Mouse (Mus musculus) kidney, adult 2 months (tissue): Measurements from ENCODE around the gene Rpl13a. TPM values are rescaled to one million over a fixed set of nuclear protein-coding genes. Genes with fewer than 3 reads are reported as not detected.

ENCODE experiments used
- DNase-seq: peaks from one replicate; pipeline ENCODE4 v3.0.0; 2021
- H3K27ac ChIP-seq: fragments of 200-500 bp; 2 replicates; pipeline ENCODE4 v1.5.1; 2012; ENCODE audit warnings: low read depth, low read length, control low read depth, inconsistent platforms; ENCODE audit not compliant: insufficient read depth
- H3K27me3 ChIP-seq: fragments of 200-500 bp; replicated peaks from 2 replicates; pipeline ENCODE4 v1.6.1; 2012; ENCODE audit warnings: mild to moderate bottlenecking, moderate library complexity, low read length, inconsistent platforms; ENCODE audit not compliant: control insufficient read depth, insufficient read depth
- H3K36me3 ChIP-seq: fragments of 200-500 bp; 2 replicates; pipeline ENCODE4 v1.6.1; 2012; ENCODE audit warnings: mild to moderate bottlenecking, moderate library complexity, low read length, inconsistent platforms; ENCODE audit not compliant: control insufficient read depth, insufficient read depth
- H3K4me1 ChIP-seq: fragments of 200-500 bp; 2 replicates; pipeline ENCODE4 v1.6.1; 2011; ENCODE audit warnings: low read length; ENCODE audit not compliant: control insufficient read depth, insufficient read depth
- H3K4me3 ChIP-seq: fragments of 200-500 bp; 2 replicates; pipeline ENCODE4 v1.5.1; 2011; ENCODE audit warnings: mild to moderate bottlenecking, low read depth, low read length, control low read depth; ENCODE audit not compliant: insufficient read depth
- CTCF ChIP-seq: fragments of 200-500 bp; conservative IDR thresholded peaks from 2 replicates; pipeline ENCODE4 v1.5.1; 2011; ENCODE audit warnings: low read depth, mild to moderate bottlenecking, control low read depth, low read length, moderate library complexity, mixed read lengths; ENCODE audit not compliant: insufficient read depth, insufficient read length
- POLR2A ChIP-seq: fragments of 200-500 bp; IDR thresholded peaks from one replicate; pipeline ENCODE4 v1.6.1; 2011; ENCODE audit warnings: low read depth, low read length, control low read depth
- WGBS: fragments of 180-500 bp; shearing (Covaris S2); methylation state at CpG from one replicate; pipeline ENCODE4 v1.1.7; 2018; 5-methylcytosine and 5-hydroxymethylcytosine counted together
- polyA plus RNA-seq: library from polyadenylated mRNA; depleted of rRNA; stranded (reverse); fragments of >200 nt; gene quantifications from 2 replicates; pipeline ENCODE4 v1.2.3, GENCODE M21; 2012; rRNA removed

Gene Rpl13a
- polyA plus RNA-seq, 1 experiment, result 1,360 TPM

GRCm38 (mm10) chr7:45077829-45078228 lies 50.7 kb downstream of the Rpl13a start:
- Histone ChIP-seq H3K36me3 (no peaks in the 10 kb centered on the region), H3K27me3 (no peaks in the 10 kb centered on the region), H3K27ac (no peak overlapping the region), H3K4me1 (no peaks in the 10 kb centered on the region; the same call in 1 of the 2 replicates), H3K4me3 (no peak overlapping the region)
- 83% methylated on average over 2 of the region's 2 CpGs for WGBS
- DNase-seq, result no peak
- no peak for TF ChIP-seq POLR2A
- no peak for TF ChIP-seq CTCF

GRCm38 (mm10) chr7:45077322-45077721 lies 51.2 kb downstream of the Rpl13a start:
- no peak for TF ChIP-seq POLR2A
- TF ChIP-seq CTCF, result no peak
- H3K4me3 ChIP-seq, result no peak overlapping the region
- no peak for DNase-seq
- H3K27ac ChIP-seq, result no peak overlapping the region
- no peaks in the 10 kb centered on the region for H3K27me3 ChIP-seq
- H3K36me3 ChIP-seq, result no peaks in the 10 kb centered on the region
- H3K4me1 ChIP-seq, result no peaks in the 10 kb centered on the region
- WGBS, result 91% methylated on average over 14 of the region's 14 CpGs

DNA sequence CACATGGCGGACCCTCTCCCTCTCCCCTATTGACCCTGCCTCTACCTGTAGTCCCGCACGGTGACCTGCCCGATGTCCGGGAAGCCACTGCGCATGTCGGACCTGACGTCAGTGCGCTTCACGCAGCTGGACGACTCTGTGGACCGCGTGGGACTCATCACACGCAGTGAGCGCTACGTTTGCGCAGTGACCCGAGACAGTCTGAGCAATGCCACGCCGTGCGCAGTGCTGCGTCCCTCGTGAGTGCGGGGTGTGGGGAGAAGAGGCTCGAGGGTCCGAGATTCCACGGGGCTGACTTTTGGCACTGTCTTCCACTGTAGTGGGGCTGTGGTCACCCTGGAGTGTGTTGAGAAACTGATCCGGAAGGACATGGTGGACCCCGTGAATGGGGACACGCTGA lies 52.1 kb downstream of the Rpl13a start:
- Histone ChIP-seq H3K4me1 (no peaks in the 10 kb centered on the region), H3K4me3 (no peak overlapping the region), H3K27me3 (no peaks in the 10 kb centered on the region), H3K36me3 (no peaks in the 10 kb centered on the region), H3K27ac (no peak overlapping the region)
- DNase-seq, result no peak
- no peak for TF ChIP-seq CTCF
- no peak for TF ChIP-seq POLR2A
- WGBS, result 92% methylated on average over 30 of the region's 30 CpGs

Other genes starting within 250 kb of the Rpl13a start
- 164 and 181 TPM in 2 replicates for gene Med25, start 236.0 kb downstream of the Rpl13a start, polyA plus RNA-seq
- 59.2 and 70.9 TPM in 2 replicates for gene Fuz, start 232.7 kb downstream of the Rpl13a start, polyA plus RNA-seq
- gene Ap2a1, start 199.3 kb downstream of the Rpl13a start, polyA plus RNA-seq, result 58.0 and 70.6 TPM in 2 replicates
- gene Tsks, start 185.6 kb downstream of the Rpl13a start, polyA plus RNA-seq, result 0.11 and 0.65 TPM in 2 replicates
- 5.6 and 8.5 TPM in 2 replicates for gene Cpt1c, start 153.9 kb downstream of the Rpl13a start, polyA plus RNA-seq
- 89.9 and 95.4 TPM in 2 replicates for gene Prmt1, start 142.2 kb downstream of the Rpl13a start, polyA plus RNA-seq
- gene Irf3, start 131.1 kb downstream of the Rpl13a start, polyA plus RNA-seq, result 105 and 107 TPM in 2 replicates
- gene Bcl2l12, start 130.0 kb downstream of the Rpl13a start, polyA plus RNA-seq, result 20.0 and 21.4 TPM in 2 replicates
- gene Scaf1, start 112.4 kb downstream of the Rpl13a start, polyA plus RNA-seq, result 38.8 and 41.1 TPM in 2 replicates
- gene Rras, start 110.8 kb downstream of the Rpl13a start, polyA plus RNA-seq, result 82.3 and 84.1 TPM in 2 replicates
- gene Prr12, start 75.9 kb downstream of the Rpl13a start, polyA plus RNA-seq, result 7.1 and 9.1 TPM in 2 replicates
- 60.4 and 67.6 TPM in 2 replicates for gene Nosip, start 66.3 kb downstream of the Rpl13a start, polyA plus RNA-seq
- gene Prrg2, start 66.1 kb downstream of the Rpl13a start, polyA plus RNA-seq, result 80.9 and 95.4 TPM in 2 replicates
- 67.0 and 68.7 TPM in 2 replicates for gene Rcn3, start 36.5 kb downstream of the Rpl13a start, polyA plus RNA-seq
- 240 and 244 TPM in 2 replicates for gene Fcgrt, start 24.9 kb downstream of the Rpl13a start, polyA plus RNA-seq
- gene Rps11, start 4.3 kb downstream of the Rpl13a start, polyA plus RNA-seq, result 176 and 310 TPM in 2 replicates
- gene Gm45713, start 7.5 kb upstream of the Rpl13a start, polyA plus RNA-seq, result 5.6 TPM in 2 replicates
- gene Flt3l, start 7.7 kb upstream of the Rpl13a start, polyA plus RNA-seq, result 36.8 and 37.7 TPM in 2 replicates
- gene Pih1d1, start 25.5 kb upstream of the Rpl13a start, polyA plus RNA-seq, result 80.3 and 84.9 TPM in 2 replicates
- 106 and 119 TPM in 2 replicates for gene Aldh16a1, start 25.8 kb upstream of the Rpl13a start, polyA plus RNA-seq
- gene Slc17a7, start 35.2 kb upstream of the Rpl13a start, polyA plus RNA-seq, result not detected in 2 replicates
- gene Gfy, start 50.8 kb upstream of the Rpl13a start, polyA plus RNA-seq, result not detected in 2 replicates
- gene Pth2, start 52.2 kb upstream of the Rpl13a start, polyA plus RNA-seq, result not detected in 2 replicates
- gene Ccdc155, start 76.1 kb upstream of the Rpl13a start, polyA plus RNA-seq, result 0.04 and 0.05 TPM in 2 replicates
- gene Dkkl1, start 83.4 kb upstream of the Rpl13a start, polyA plus RNA-seq, result 0.39 and 0.54 TPM in 2 replicates
- 10.0 and 13.2 TPM in 2 replicates for gene Tead2, start 87.0 kb upstream of the Rpl13a start, polyA plus RNA-seq
- 7.9 and 30.1 TPM in 2 replicates for gene Cd37, start 110.4 kb upstream of the Rpl13a start, polyA plus RNA-seq
- 0.05 TPM in 1 of 2 replicates, not detected in the other for gene Slc6a16, start 112.3 kb upstream of the Rpl13a start, polyA plus RNA-seq
- gene Slc6a21, start 148.8 kb upstream of the Rpl13a start, polyA plus RNA-seq, result 0.14 and 0.19 TPM in 2 replicates
- gene Trpm4, start 205.0 kb upstream of the Rpl13a start, polyA plus RNA-seq, result 17.9 and 18.2 TPM in 2 replicates
- 0.14 and 3.2 TPM in 2 replicates for gene Hrc, start 206.5 kb upstream of the Rpl13a start, polyA plus RNA-seq
- gene Ppfia3, start 238.3 kb upstream of the Rpl13a start, polyA plus RNA-seq, result 0.50 and 0.64 TPM in 2 replicates
- gene Lin7b, start 241.8 kb upstream of the Rpl13a start, polyA plus RNA-seq, result 2.7 and 3.9 TPM in 2 replicates